Mouse (Mus musculus) right cerebral cortex, postnatal 4 days (tissue): ENCODE measurements around the gene Kctd20.
A peak's percentile ranks its signal among the peaks of the same experiment; 100 is the strongest.
"Not testable (repeated sequence)": the region's sequence is repeated elsewhere in the genome, so short reads cannot be mapped to it uniquely, and the experiment has no call there.

Experiments
- DNase-seq: peaks from one replicate; pipeline ENCODE4 v3.0.0-alpha.2; 2022

The Kctd20 gene

GRCm38 (mm10) chr17:28987713-28988112 lies 36.0 kb downstream of the Kctd20 start:
- DNase-seq, result peak; percentile 33

- no peak for DNase-seq
Measured at GRCm38 (mm10) chr17:28988291-28988690, 36.5 kb downstream of the Kctd20 start.

DNA sequence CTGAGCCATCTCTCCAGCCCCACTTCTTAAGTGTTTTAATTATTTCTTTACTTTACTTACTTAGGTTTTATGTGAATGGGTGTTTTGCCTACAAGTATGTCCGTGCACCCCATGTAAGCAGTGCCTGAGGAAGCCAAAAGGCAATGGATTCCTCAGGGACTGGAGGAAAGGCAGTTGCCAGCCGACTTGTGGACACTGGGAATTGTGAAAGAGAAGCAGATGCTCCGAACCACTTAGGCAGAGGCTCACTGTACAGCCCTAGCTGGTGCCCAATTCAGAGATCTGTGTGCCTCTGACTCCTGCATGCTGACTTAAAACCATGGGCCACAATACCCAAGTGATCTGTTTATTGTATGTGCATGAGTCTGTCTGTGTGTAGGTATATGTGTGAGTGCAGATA lies 37.2 kb downstream of the Kctd20 start:
- no peak for DNase-seq

GRCm38 (mm10) chr17:28990060-28990459 lies 38.3 kb downstream of the Kctd20 start:
- DNase-seq, result no peak

GRCm38 (mm10) chr17:28991286-28991685 lies 39.5 kb downstream of the Kctd20 start:
- no peak for DNase-seq

DNA sequence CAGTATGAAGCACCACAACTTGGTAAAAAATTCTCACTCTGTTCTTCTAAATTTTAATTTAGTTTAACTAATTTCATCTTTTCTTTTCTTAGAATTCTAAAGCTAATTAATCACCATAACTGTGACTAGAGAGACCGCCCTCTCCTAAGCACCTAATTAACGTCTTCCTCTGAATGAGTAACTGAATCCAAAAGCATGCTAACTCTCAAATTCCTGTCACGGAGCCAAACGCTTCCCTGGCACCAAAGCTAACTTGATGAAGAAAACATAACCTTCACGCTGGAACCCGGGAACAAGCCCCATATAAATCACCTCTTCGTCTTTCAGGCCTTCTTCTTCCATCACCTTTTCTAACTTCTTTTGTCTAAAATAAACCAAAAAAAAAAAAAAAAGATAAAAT lies 40.4 kb downstream of the Kctd20 start:
- DNase-seq, result peak; percentile 44

DNA sequence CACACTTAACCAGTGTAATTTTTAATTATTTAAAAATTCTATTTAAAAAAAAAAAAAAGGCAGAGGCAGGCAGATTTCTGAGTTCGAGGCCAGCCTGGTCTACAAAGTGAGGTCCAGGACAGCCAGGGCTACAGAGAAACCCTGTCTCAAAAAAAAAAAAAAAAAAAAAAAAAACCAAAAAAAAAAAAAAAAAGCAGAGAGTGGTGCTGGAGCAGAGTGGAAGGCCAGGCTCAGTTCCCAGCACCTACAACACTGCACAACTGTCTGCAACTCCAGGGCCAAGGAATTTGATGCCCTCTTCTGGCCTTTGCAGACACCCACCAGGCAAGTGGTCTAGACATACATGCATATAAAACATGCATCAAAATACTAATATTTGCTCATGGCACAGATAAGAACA lies 41.3 kb downstream of the Kctd20 start:
- not testable (repeated sequence) for DNase-seq

DNA sequence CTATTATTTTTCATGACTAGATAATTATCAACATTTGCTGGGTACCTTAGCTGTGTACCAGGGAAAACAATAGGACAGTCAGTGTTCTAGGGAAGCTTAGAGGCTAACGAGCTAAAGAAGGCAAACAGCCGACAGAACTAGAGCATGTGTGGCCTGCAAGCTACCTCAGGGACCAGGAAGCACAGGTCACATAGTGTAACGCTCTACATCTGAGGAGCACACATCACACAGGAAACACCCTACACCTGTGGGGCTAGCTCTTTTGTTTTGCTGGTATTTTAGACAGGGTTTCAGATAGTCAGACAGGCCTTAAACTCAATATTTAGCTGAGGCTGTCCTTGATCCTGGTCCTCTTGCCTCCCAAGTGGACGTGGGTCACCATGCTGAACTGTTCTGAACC lies 42.9 kb downstream of the Kctd20 start:
- no peak for DNase-seq

GRCm38 (mm10) chr17:29000465-29000864 lies 48.7 kb downstream of the Kctd20 start:
- DNase-seq, result no peak

DNA sequence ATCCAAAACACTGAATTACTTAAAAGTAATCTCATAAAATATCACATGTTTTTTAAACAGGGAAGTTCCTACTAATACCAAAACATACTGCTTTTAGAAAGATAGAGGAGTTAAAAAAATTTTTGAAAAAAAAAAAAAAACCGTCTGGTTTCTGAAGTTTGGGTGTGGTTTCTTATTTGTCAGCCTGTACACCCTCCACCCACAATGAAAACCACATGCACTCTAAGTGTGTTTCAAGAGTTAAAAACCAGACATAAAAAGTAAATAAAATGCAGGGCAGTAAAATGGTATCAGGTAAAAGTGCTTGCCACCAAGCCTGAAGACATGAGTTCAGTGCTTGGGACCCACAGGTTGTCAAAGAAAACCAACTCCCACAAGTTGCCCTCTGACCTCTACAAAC lies 52.0 kb downstream of the Kctd20 start:
- no peak for DNase-seq

DNA sequence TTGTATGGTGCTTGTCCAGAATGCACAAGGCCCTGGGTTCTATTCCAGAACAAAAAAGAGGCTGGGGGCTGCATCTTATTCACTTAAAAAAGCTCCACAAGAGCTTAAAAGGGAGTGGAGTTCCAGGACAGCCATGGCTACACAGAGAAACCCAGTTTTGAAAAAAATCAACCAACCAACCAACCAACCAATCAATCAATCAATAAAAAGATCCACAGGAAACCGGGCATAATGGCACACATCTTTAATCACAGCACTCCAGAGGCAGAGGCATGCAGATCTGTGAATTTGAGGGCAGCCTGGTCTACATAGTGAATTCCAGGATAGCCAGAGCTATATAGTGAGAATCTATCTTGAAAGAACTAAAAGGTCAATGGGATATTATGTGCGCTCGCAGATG lies 53.3 kb downstream of the Kctd20 start:
- no peak for DNase-seq

GRCm38 (mm10) chr17:29006812-29007211 lies 55.1 kb downstream of the Kctd20 start:
- DNase-seq, result no peak

GRCm38 (mm10) chr17:29007243-29007640 lies 55.5 kb downstream of the Kctd20 start:
- no peak for DNase-seq

GRCm38 (mm10) chr17:29007641-29008325 lies 56.0 kb downstream of the Kctd20 start, which contains the start of gene Stk38:
Stk38 (minus strand) TSS chr17:29007995.
- DNase-seq, result peak; percentile 89

GRCm38 (mm10) chr17:29008326-29008650 lies 56.5 kb downstream of the Kctd20 start:
- no peak for DNase-seq

GRCm38 (mm10) chr17:29009181-29009580 lies 57.4 kb downstream of the Kctd20 start:
- no peak for DNase-seq

DNA sequence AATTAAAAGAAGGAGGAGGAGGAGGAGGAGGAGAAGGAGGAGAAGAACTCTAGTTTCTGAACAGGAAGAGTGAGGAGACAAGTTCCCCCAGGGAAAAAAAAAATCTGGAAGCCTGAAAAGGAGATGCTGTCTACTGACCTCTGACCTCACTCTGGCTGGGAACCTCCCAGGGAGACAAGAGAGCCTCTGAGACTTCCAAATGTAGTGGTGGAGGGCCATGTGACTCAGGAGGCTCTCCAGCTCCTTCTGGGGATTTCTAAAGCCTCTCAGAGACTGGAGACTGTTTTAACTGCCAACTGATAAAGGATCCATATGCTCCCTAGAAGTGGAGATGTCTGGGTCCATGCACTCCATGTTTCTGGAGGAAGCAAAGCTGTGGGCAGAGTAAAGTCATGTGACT lies 62.5 kb downstream of the Kctd20 start:
- DNase-seq, result no peak

GRCm38 (mm10) chr17:29015638-29016037 lies 63.9 kb downstream of the Kctd20 start:
- peak; percentile 40 for DNase-seq

GRCm38 (mm10) chr17:29016705-29017104 lies 65.0 kb downstream of the Kctd20 start:
- DNase-seq, result no peak

- DNase-seq, result no peak
Measured at GRCm38 (mm10) chr17:29018292-29018984, 66.7 kb downstream of the Kctd20 start.
